Comparison of ENCODE assay signal across 15 mouse cellular contexts in genomic region chrX:93048967-93049754, GRCm38 (mm10).
"Had no signal": no experiment of that assay in that cellular context is flagged by ENCODE, and none has a peak within 500 bp of the region (broad histone marks: within the 10 kb centered on the region; RNA-seq: fewer than 3 reads in every experiment).

No protein-coding gene starts in this region.

- DNase-seq: retina, postnatal 1 day; right cerebral cortex, adult 18-20 months; right cerebral cortex, postnatal 14 days; right cerebral cortex, postnatal 25 days; right cerebral cortex, postnatal 4 days; spleen, adult 18-20 months; thymus, adult 18-20 months; thymus, adult 2 months; thymus, postnatal 14 days; thymus, postnatal 25 days; thymus, postnatal 36 days; thymus, postnatal 4 days had no signal

- H3K27ac ChIP-seq: neural tube, embryonic 15.5 days; stomach, embryonic 15.5 days; stomach, postnatal 0 days had no signal

- H3K9me3 ChIP-seq: neural tube, embryonic 15.5 days; stomach, embryonic 15.5 days had no signal

- H3K9ac ChIP-seq: neural tube, embryonic 15.5 days; stomach, embryonic 15.5 days had no signal

- H3K4me1 ChIP-seq: neural tube, embryonic 15.5 days; stomach, embryonic 15.5 days had no signal

- H3K36me3 ChIP-seq: neural tube, embryonic 15.5 days; stomach, embryonic 15.5 days had no signal

- H3K4me2 ChIP-seq: neural tube, embryonic 15.5 days; stomach, embryonic 15.5 days had no signal

- H3K27me3 ChIP-seq: neural tube, embryonic 15.5 days; stomach, embryonic 15.5 days had no signal

- H3K4me3 ChIP-seq: neural tube, embryonic 15.5 days; stomach, embryonic 15.5 days had no signal
